In the genomic region with DNA sequence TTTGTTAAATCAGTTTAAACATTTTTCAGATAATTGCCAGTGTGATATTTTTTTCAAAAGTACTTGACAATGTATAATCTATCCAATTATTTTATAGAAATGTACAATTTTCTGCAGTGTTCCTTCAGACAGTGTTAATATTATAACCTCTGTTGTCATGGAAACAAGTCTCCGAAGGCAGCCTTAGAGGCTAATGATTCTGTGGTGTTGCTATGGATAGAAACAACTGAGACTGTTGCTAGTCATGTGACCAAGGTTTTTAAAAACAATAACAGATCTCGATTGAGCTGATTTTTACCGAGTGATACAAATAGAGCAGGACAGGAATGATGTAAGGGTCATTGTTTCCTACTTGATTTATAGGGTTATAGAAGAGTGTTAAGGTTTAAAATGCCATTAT, we compare ENCODE assay signal across 15 mouse cellular contexts.
DNase-seq lines count a peak whose midpoint lies in the region; ATAC-seq and TF ChIP-seq lines count a peak whose summit lies in the region.
"Had no signal": no experiment of that assay in that cellular context is flagged by ENCODE, and none has a peak within 500 bp of the region (broad histone marks: within the 10 kb centered on the region; RNA-seq: fewer than 3 reads in every experiment).

No protein-coding gene starts in this region.

- no peak overlapping the region for H3K4me2 ChIP-seq in limb, embryonic 14.5 days (replicated peaks; ENCODE audit: low read depth, low read length, severe bottlenecking)
- H3K4me2 ChIP-seq in hindbrain, embryonic 14.5 days (replicated peaks) = peak overlapping the region; percentile 25; the same call in 1 of the 2 replicates

- no peaks in the 10 kb centered on the region for H3K9me3 ChIP-seq in limb, embryonic 14.5 days (ENCODE audit: control insufficient read depth, low read length)
- no peaks in the 10 kb centered on the region for H3K9me3 ChIP-seq in limb, embryonic 10.5 days (replicated peaks)
- H3K9me3 ChIP-seq in hindbrain, embryonic 14.5 days (ENCODE audit: control insufficient read depth, low read length) = no peaks in the 10 kb centered on the region
- H3K9me3 ChIP-seq: G1E had no signal

- H3K27ac ChIP-seq in limb, embryonic 14.5 days (replicated peaks; ENCODE audit: low read depth, low read length) = no peak overlapping the region
- H3K27ac ChIP-seq in limb, embryonic 10.5 days = no peak overlapping the region
- H3K27ac ChIP-seq in hindbrain, embryonic 14.5 days = no peak overlapping the region; the same call in 1 of the 2 replicates

- no peaks in the 10 kb centered on the region for H3K36me3 ChIP-seq in limb, embryonic 14.5 days (ENCODE audit: control insufficient read depth, insufficient read depth, low read length)
- no peaks in the 10 kb centered on the region for H3K36me3 ChIP-seq in limb, embryonic 10.5 days
- H3K36me3 ChIP-seq in hindbrain, embryonic 14.5 days (replicated peaks; ENCODE audit: control insufficient read depth, insufficient read depth) = no peaks in the 10 kb centered on the region

- WGBS in limb, embryonic 14.5 days = 48% methylated on average over 3 of the region's 3 CpGs
- WGBS in limb, embryonic 10.5 days = 84% methylated on average over 3 of the region's 3 CpGs
- 12% methylated on average over 3 of the region's 3 CpGs for WGBS in hindbrain, embryonic 14.5 days

- DNase-seq in embryo, embryonic 10.5 days (ENCODE audit: low spot score) = peak; percentile 41
- no peak for DNase-seq in embryo, embryonic 10 days (ENCODE audit: low spot score)
- DNase-seq in limb, embryonic 14.5 days (ENCODE audit: low spot score) = peak; percentile 53
- DNase-seq in limb, embryonic 10.5 days (ENCODE audit: low spot score) = no peak
- DNase-seq in hindbrain, embryonic 14.5 days (ENCODE audit: low spot score) = peak; percentile 75
- DNase-seq in retina, postnatal 1 day = peak; percentile 48
- no peak for DNase-seq in cerebellum, adult 8-10 months
- DNase-seq in T-cell, adult 2 months (ENCODE audit: low spot score) = no peak
- DNase-seq: cerebellum, postnatal 14 days; gastrocnemius, postnatal 25 days; liver, postnatal 0 days; right cerebral cortex, postnatal 4 days had no signal

- H3K27me3 ChIP-seq in limb, embryonic 14.5 days (ENCODE audit: control insufficient read depth, insufficient read depth, low read length) = no peaks in the 10 kb centered on the region
- no peaks in the 10 kb centered on the region for H3K27me3 ChIP-seq in limb, embryonic 10.5 days (ENCODE audit: low read depth, poor library complexity, severe bottlenecking)
- H3K27me3 ChIP-seq in hindbrain, embryonic 14.5 days (ENCODE audit: control insufficient read depth, insufficient read depth, low read length) = no peaks in the 10 kb centered on the region

- H3K4me1 ChIP-seq in limb, embryonic 14.5 days (ENCODE audit: control insufficient read depth, insufficient read depth, low read length) = no peaks in the 10 kb centered on the region
- H3K4me1 ChIP-seq in limb, embryonic 10.5 days = no peaks in the 10 kb centered on the region
- H3K4me1 ChIP-seq in hindbrain, embryonic 14.5 days (replicated peaks; ENCODE audit: control insufficient read depth, insufficient read depth, low read length) = peaks cover 3% of the 10 kb centered on the region; the same call in 1 of the 2 replicates

- no peak overlapping the region for H3K4me3 ChIP-seq in limb, embryonic 14.5 days (replicated peaks; ENCODE audit: low read length)
- no peak overlapping the region for H3K4me3 ChIP-seq in limb, embryonic 10.5 days
- H3K4me3 ChIP-seq in hindbrain, embryonic 14.5 days (replicated peaks; ENCODE audit: low read length) = no peak overlapping the region
- H3K4me3 ChIP-seq: erythroblast, embryonic 14.5 days had no signal

- TF ChIP-seq POLR2A in limb, embryonic 14.5 days (IDR thresholded peaks at IDR 0.05; ENCODE audit: borderline replicate concordance, extremely low read depth, insufficient read depth, insufficient read length) = no peak

- H3K9ac ChIP-seq in limb, embryonic 14.5 days (ENCODE audit: low read depth, low read length, severe bottlenecking) = no peak overlapping the region
- H3K9ac ChIP-seq in hindbrain, embryonic 14.5 days = no peak overlapping the region
- H3K9ac ChIP-seq: liver, postnatal 0 days had no signal

- ATAC-seq in limb, embryonic 14.5 days (ENCODE audit: low FRiP score, low read depth) = peak; percentile 50; the same call in 1 of the 2 replicates
- ATAC-seq in hindbrain, embryonic 14.5 days (ENCODE audit: low FRiP score) = peak; percentile 86
- ATAC-seq: intestine, postnatal 0 days; liver, postnatal 0 days had no signal

Comparison
In these comparisons a context has a peak if more than half of its experiments do, and no peak if none do; other contexts are left out.
1. DNase-seq: peak in embryo, embryonic 10.5 days (single experiment), limb, embryonic 14.5 days (single experiment), hindbrain, embryonic 14.5 days (single experiment) and retina, postnatal 1 day (single experiment); none in embryo, embryonic 10 days (single experiment), limb, embryonic 10.5 days (single experiment), cerebellum, adult 8-10 months (single experiment) and T-cell, adult 2 months (single experiment).